Mouse (Mus musculus) MEL (cell line): ENCODE measurements around the gene Nanos3. TPM values are rescaled to one million over a fixed set of nuclear protein-coding genes. Genes with fewer than 3 reads are reported as not detected.

ENCODE experiments used
- DNase-seq: peaks from one replicate; pipeline ENCODE4 v3.0.0; 2011; ENCODE audit warnings: low read depth, low spot score
- H3K27ac ChIP-seq: 2 replicates; pipeline ENCODE4 v1.5.1; 2012; ENCODE audit warnings: low read depth, mild to moderate bottlenecking, control low read depth, low read length, moderate library complexity; ENCODE audit not compliant: control insufficient read depth
- H3K27me3 ChIP-seq, 2 experiments: fragments of 150-350 bp in 1 of 2; sonication (generic) in 1 of 2; 2 replicates each; pipeline ENCODE4 v1.6.1; 2012; ENCODE audit warnings: low read length in 2 of 2, mild to moderate bottlenecking in 2 of 2, improper control_type of control experiment in 1 of 2, moderate library complexity in 1 of 2; ENCODE audit not compliant: insufficient read depth in 2 of 2, control insufficient read depth in 1 of 2
- H3K36me3 ChIP-seq, 2 experiments: 2 replicates each; pipeline ENCODE4 v1.6.1; 2012 to 2014; ENCODE audit warnings: low read length in 2 of 2, improper control_type of control experiment in 1 of 2, inconsistent platforms in 1 of 2, mild to moderate bottlenecking in 1 of 2; ENCODE audit not compliant: insufficient read depth in 2 of 2, control insufficient read depth in 1 of 2
- H3K4me1 ChIP-seq, 2 experiments: fragments of 150-350 bp in 1 of 2; sonication (generic) in 1 of 2; 2 replicates each; pipeline ENCODE4 v1.6.1; 2012; ENCODE audit warnings: low read length in 2 of 2, improper control_type of control experiment in 1 of 2, mild to moderate bottlenecking in 1 of 2; ENCODE audit not compliant: insufficient read depth in 2 of 2, control insufficient read depth in 1 of 2
- H3K4me3 ChIP-seq, 2 experiments: fragments of 150-350 bp in 1 of 2; sonication (generic) in 1 of 2; 2 replicates each; pipeline ENCODE4 v1.5.1; 2012; ENCODE audit warnings: low read depth in 2 of 2, low read length in 2 of 2, mild to moderate bottlenecking in 2 of 2, moderate library complexity in 2 of 2, control low read depth in 1 of 2, improper control_type of control experiment in 1 of 2; ENCODE audit not compliant: control insufficient read depth in 1 of 2, insufficient read depth in 1 of 2
- H3K79me2 ChIP-seq: 2 replicates; pipeline ENCODE4 v1.6.1; 2012; ENCODE audit warnings: mild to moderate bottlenecking, low read length, moderate library complexity; ENCODE audit not compliant: control insufficient read depth, poor library complexity, insufficient read depth
- H3K9ac ChIP-seq: 2 replicates; pipeline ENCODE4 v1.6.1; 2012; ENCODE audit warnings: low read depth, mild to moderate bottlenecking, control low read depth, low read length, moderate library complexity; ENCODE audit not compliant: control insufficient read depth, poor library complexity, severe bottlenecking
- H3K9me3 ChIP-seq: fragments of 150-350 bp; sonication (generic); replicated peaks from 2 replicates; pipeline ENCODE4 v1.6.1; 2012; ENCODE audit warnings: mild to moderate bottlenecking, low read length, improper control_type of control experiment, moderate library complexity; ENCODE audit not compliant: insufficient read depth
- CTCF ChIP-seq, 3 experiments: IDR thresholded peaks in 2 of 3; conservative IDR thresholded peaks in 1 of 3; 2 replicates each; pipeline ENCODE4 v1.5.1; 2011 to 2012; ENCODE audit warnings: low read length in 3 of 3, low read depth in 2 of 3, mild to moderate bottlenecking in 2 of 3, improper control_type of control experiment in 1 of 3, inconsistent platforms in 1 of 3, mixed read lengths in 1 of 3, moderate library complexity in 1 of 3; ENCODE audit not compliant: control insufficient read depth in 1 of 3, insufficient read depth in 1 of 3, poor library complexity in 1 of 3, severe bottlenecking in 1 of 3
- E2F4 ChIP-seq: IDR thresholded peaks from 2 replicates; pipeline ENCODE4 v1.6.1; 2011; ENCODE audit warnings: low read depth, low read length, improper control_type of control experiment, borderline replicate concordance
- ETS1 ChIP-seq: IDR thresholded peaks from 2 replicates; pipeline ENCODE4 v1.6.1; 2012; ENCODE audit warnings: low read depth, mild to moderate bottlenecking, inconsistent platforms, low read length, improper control_type of control experiment, moderate library complexity
- MAZ ChIP-seq: IDR thresholded peaks from 2 replicates; pipeline ENCODE4 v1.6.1; 2012; ENCODE audit warnings: low read depth, mild to moderate bottlenecking, inconsistent platforms, low read length, improper control_type of control experiment
- MXI1 ChIP-seq: IDR thresholded peaks from 2 replicates; pipeline ENCODE4 v1.6.1; 2011; ENCODE audit warnings: mild to moderate bottlenecking, low read depth, low read length, improper control_type of control experiment
- NELFE ChIP-seq: IDR thresholded peaks from 2 replicates; pipeline ENCODE4 v1.6.1; 2011; ENCODE audit warnings: low read depth, low read length, improper control_type of control experiment
- NRF1 ChIP-seq: IDR thresholded peaks from 2 replicates; pipeline ENCODE4 v1.6.1; 2014; ENCODE audit warnings: low read depth, mild to moderate bottlenecking, inconsistent platforms, low read length, improper control_type of control experiment, moderate library complexity; ENCODE audit not compliant: poor library complexity, insufficient read depth, severe bottlenecking
- POLR2A ChIP-seq, 2 experiments: IDR thresholded peaks; 2 replicates each; pipeline ENCODE4 v1.6.1; 2011 to 2012; ENCODE audit warnings: low read length in 2 of 2, mild to moderate bottlenecking in 2 of 2, control low read depth in 1 of 2, improper control_type of control experiment in 1 of 2, low read depth in 1 of 2, moderate library complexity in 1 of 2; ENCODE audit not compliant: control insufficient read depth in 1 of 2, insufficient read depth in 1 of 2, poor library complexity in 1 of 2
- RCOR1 ChIP-seq: IDR thresholded peaks from 2 replicates; pipeline ENCODE4 v1.6.1; 2012; ENCODE audit warnings: low read depth, mild to moderate bottlenecking, inconsistent platforms, low read length, improper control_type of control experiment
- SIN3A ChIP-seq: IDR thresholded peaks from 2 replicates; pipeline ENCODE4 v1.6.1; 2012; ENCODE audit warnings: low read length, improper control_type of control experiment, inconsistent platforms
- SMC3 ChIP-seq: IDR thresholded peaks from 2 replicates; pipeline ENCODE4 v1.6.1; 2011; ENCODE audit warnings: low read depth, low read length, improper control_type of control experiment
- TBP ChIP-seq: IDR thresholded peaks from 2 replicates; pipeline ENCODE4 v1.8.0; 2011; ENCODE audit warnings: low read depth, low read length, improper control_type of control experiment
- UBTF ChIP-seq: IDR thresholded peaks from 2 replicates; pipeline ENCODE4 v1.6.1; 2012; ENCODE audit warnings: low read depth, mild to moderate bottlenecking, inconsistent platforms, low read length, improper control_type of control experiment, moderate library complexity, borderline replicate concordance; ENCODE audit not compliant: insufficient read depth
- ZKSCAN1 ChIP-seq: IDR thresholded peaks from 2 replicates; pipeline ENCODE4 v1.6.1; 2012; ENCODE audit warnings: low read depth, mild to moderate bottlenecking, inconsistent platforms, low read length, improper control_type of control experiment, moderate library complexity
- polyA plus RNA-seq, 2 experiments: library from polyadenylated mRNA; stranded (reverse) in 1 of 2; unstranded in 1 of 2; fragments of >175 nt in 1 of 2; fragments of >200 nt in 1 of 2; gene quantifications; 2 replicates each; pipeline versions ENCODE4 v1.2.1 to v1.2.4; 2012; ENCODE audit warnings: low replicate concordance in 2 of 2, low read depth in 1 of 2; ENCODE audit not compliant: insufficient read length in 2 of 2, insufficient read depth in 1 of 2, missing spikeins in 1 of 2
- total RNA-seq: library from RNA; depleted of rRNA; stranded (reverse); fragments of 300-350 nt; gene quantifications from 2 replicates; pipeline ENCODE4 v1.2.3, GENCODE M21; 2012

Nanos3 gene
- total and polyA plus RNA-seq, 3 experiments: 1.7 to 2.0 TPM; not detected in 1

DNA sequence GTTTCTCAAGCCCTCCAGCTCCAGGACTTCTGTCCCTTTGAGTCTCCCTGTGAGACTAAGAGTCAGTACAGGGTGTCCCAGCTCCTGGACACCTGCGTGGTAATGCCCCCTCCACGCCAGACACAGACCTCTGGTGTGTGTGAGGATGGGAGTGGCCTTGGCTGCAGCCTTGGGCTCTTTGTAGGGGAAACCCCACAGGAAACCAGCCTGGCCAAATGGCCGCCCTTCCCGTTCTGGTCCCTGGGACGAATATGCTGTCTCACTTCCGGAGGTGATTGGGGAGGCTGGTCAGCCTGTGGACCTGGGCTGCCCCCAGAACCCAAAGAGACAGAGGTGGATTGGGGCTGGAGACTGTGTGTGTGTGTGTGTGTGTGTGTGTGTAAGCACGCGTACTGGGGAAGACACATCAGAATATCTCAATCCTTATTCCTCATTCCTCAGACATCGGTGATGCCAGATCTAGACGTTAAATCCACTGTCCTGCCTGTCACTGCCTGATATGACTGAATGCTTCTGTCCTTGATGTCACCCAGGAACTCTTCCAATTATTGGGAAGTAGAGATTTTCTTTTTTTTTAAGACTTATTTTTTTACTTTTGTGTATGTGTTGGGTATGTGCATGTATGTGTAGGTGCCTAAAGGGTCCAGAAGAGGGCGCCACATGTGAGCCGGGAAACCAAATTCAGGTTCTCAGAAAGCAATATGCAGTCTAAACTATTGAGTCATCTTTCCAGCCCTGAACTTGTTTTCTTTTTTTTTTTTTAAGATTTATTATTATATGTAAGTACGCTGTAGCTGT lies 19.2 kb upstream of the Nanos3 start:
- Histone ChIP-seq H3K79me2 (peaks cover 4% of the 10 kb centered on the region; the same call in 1 of the 2 replicates), H3K4me1 (peaks cover 0 to 26% of the 10 kb centered on the region in 2 experiments), H3K27ac (peak overlapping the region; percentile 45), H3K9ac (peak overlapping the region; percentile 68), H3K36me3 (peaks cover 0 to 8% of the 10 kb centered on the region in 2 experiments; a peak in 1 of 4 replicates), H3K27me3 (no peaks in the 10 kb centered on the region), H3K9me3 (no peaks in the 10 kb centered on the region), H3K4me3 (peak overlapping the region; percentile 58 to 72)
- peak; percentile 75 for DNase-seq
- TF ChIP-seq SMC3 (peak; percentile 12; the same call in 1 of the 2 replicates), NRF1 (no peak), SIN3A (peak; percentile 5; the same call in 1 of the 2 replicates), MXI1 (0 out of 2 replicates have a peak, but pooled peaks have one; percentile 48), CTCF (IDR thresholded peaks at IDR 0.05 in 2 of 3, conservative IDR thresholded peaks at IDR 0.05 in 1 of 3; ENCODE audit: control insufficient read depth in 1 of 3, insufficient read depth in 1 of 3, low read depth in 2 of 3, low read length in 3 of 3, poor library complexity in 1 of 3, severe bottlenecking in 1 of 3) (peak; percentile 42 to 58 (median 48))

DNA sequence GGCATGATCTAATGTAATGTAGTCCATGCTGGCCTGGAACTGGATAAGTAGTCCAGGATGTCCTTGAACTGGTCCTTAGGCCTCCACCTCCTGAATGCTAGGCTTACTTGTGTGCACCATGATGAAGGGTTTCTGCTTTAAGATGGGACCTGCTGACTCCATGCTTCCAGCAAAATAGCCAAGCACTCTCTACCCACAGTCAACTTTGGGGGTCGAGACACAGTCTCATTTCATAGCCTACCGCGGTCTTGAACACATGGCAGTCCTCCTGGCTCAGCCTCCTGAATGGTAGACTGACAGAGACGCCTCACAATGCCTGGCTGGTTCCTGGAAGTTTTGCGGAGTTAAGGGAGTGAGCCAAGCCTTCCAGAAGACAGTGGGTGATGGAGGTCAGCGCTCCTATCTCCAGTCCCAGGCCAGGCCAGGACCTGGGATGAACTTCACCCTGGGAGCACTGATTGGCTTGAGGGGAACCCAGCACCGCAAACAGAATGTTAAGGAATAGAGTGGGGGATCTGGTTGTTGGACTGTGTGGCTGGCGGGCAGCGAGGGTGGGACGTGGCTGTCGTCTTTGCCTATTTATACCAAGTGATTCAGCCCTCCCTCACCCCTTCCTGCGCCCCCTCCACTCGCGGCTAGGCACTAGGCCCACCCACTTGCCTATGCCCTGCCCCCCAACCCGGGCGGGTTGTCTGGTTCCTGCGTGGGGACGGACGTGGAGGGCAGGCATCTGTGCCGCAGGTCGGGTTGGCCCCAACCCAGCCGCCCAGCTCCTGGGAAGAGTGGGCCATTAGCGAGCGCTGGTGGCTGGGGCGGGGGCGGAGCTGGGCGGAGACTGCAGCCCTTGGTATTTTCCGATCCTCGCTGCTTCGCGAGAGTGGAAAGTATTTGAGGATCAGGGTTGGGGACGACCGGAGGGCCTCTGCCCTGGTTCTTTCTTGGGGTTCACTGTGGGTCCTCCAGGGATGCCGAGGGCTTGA lies 18.2 kb upstream of the Nanos3 start:
- Histone ChIP-seq H3K9ac (peak overlapping the region; percentile 68), H3K79me2 (peaks cover 4% of the 10 kb centered on the region; the same call in 1 of the 2 replicates), H3K27ac (peak overlapping the region; percentile 45), H3K27me3 (no peaks in the 10 kb centered on the region), H3K4me3 (peak overlapping the region; percentile 58 to 72), H3K9me3 (no peaks in the 10 kb centered on the region), H3K4me1 (peaks cover 0 to 32% of the 10 kb centered on the region in 2 experiments), H3K36me3 (peaks cover 0 to 8% of the 10 kb centered on the region in 2 experiments; a peak in 1 of 4 replicates)
- peak; percentile 80 for DNase-seq
- TF ChIP-seq MXI1 (0 out of 2 replicates have a peak, but pooled peaks have one; percentile 11), POLR2A (IDR thresholded peaks at IDR 0.05; ENCODE audit: control insufficient read depth in 1 of 2, insufficient read depth in 1 of 2, low read depth in 1 of 2, low read length in 2 of 2, poor library complexity in 1 of 2) (peak; percentile 51 to 59; a peak in 2 of 4 replicates), TBP (no peak), E2F4 (no peak), ETS1 (peak; percentile 28; the same call in 1 of the 2 replicates), NELFE (peak; percentile 60), MAZ (peak; percentile 23; the same call in 1 of the 2 replicates), ZKSCAN1 (no peak), UBTF (0 out of 2 replicates have a peak, but pooled peaks have one; percentile 69), SIN3A (0 out of 2 replicates have a peak, but pooled peaks have one; percentile 39), RCOR1 (0 out of 2 replicates have a peak, but pooled peaks have one; percentile 34)
